Mouse (Mus musculus): Measurements from ENCODE around the gene Plpp3.

GRCm38 (mm10) chr4:105278571-105279410, 121.6 kb downstream of the Plpp3 start:
- TF ChIP-seq GATA1 (IDR thresholded peaks at IDR 0.05; ENCODE audit: borderline replicate concordance, low read length) (no peak), FLI1 (IDR thresholded peaks at IDR 0.05; ENCODE audit: low read length) (no peak)
